Mouse (Mus musculus): ENCODE measurements around the gene Bbs7. TPM values are rescaled to one million over a fixed set of nuclear protein-coding genes. Genes with fewer than 3 reads are reported as not detected.

Bbs7 gene
- total and polyA plus RNA-seq, 2 experiments from 2014 or later = 0.50 to 8.2 TPM

DNA sequence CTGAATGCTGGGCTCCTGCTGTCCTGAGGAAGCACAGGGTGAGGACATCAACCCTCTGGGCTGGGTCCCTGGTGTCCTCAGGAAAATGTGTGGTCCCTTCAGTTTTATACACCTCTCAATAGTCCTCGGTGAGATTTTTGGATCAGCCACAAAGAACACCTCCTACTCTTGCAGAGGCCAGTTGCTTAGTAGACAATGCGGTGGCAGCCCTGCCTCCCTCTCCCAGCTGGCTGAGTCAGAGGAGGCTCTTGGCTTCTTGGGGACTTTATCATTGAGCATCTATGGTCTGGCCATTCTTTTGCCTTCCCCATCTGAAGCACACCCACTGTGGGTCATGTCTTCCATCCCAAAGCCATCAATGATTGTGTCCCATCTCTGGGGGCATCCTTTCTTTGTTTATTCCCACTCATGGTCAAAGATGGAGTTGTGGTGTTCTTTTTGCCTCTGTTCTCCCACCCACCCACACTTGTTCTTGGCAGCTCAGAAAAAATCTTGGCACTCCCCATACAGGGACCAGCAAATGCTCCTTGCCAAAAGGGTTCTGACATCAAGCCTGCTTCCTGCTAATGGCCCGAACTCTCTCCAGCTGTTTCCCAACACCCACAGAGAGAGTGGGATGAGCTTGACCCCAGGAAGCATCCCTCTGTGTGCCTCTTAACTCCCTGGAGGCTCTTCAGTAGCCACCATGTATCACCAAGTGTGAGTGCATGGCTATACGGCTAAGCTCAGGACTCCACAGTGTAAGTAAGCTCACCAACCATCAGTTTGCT lies 75.4 kb downstream of the Bbs7 start:
- WGBS = 61% methylated on average over 4 of the region's 4 CpGs
- TF ChIP-seq EP300 (IDR thresholded peaks at IDR 0.05; ENCODE audit: low read depth) (no peak), CTCF (IDR thresholded peaks at IDR 0.05; ENCODE audit: low read depth) (no peak)
- no peak overlapping the region for H3K27ac ChIP-seq (ENCODE audit: low read depth)
- no peak overlapping the region for H3K4me2 ChIP-seq (ENCODE audit: low read depth, low read length)
- DNase-seq (ENCODE audit: low spot score) = no peak
- H3K9me3 ChIP-seq (replicated peaks; ENCODE audit: control insufficient read depth, low read length) = no peaks in the 10 kb centered on the region
- H3K4me1 ChIP-seq (ENCODE audit: control insufficient read depth, insufficient read depth) = peaks cover 7% of the 10 kb centered on the region; the same call in 1 of the 2 replicates
- H3K36me3 ChIP-seq (replicated peaks; ENCODE audit: control insufficient read depth, insufficient read depth, low read length) = no peaks in the 10 kb centered on the region
- no peak overlapping the region for H3K4me3 ChIP-seq (ENCODE audit: low read depth, low read length)
- no peak for ATAC-seq (ENCODE audit: insufficient read depth, low read depth)
- no peak overlapping the region for H3K9ac ChIP-seq (replicated peaks; ENCODE audit: low read depth, low read length)
- H3K27me3 ChIP-seq (ENCODE audit: control insufficient read depth, insufficient read depth, low read length) = no peaks in the 10 kb centered on the region

- ATAC-seq (ENCODE audit: insufficient read depth, low read depth) = no peak
- Histone ChIP-seq H3K4me3 (ENCODE audit: low read depth, low read length) (no peak overlapping the region), H3K27ac (ENCODE audit: low read depth) (no peak overlapping the region), H3K36me3 (replicated peaks; ENCODE audit: control insufficient read depth, insufficient read depth, low read length) (no peaks in the 10 kb centered on the region), H3K4me2 (ENCODE audit: low read depth, low read length) (no peak overlapping the region), H3K9me3 (replicated peaks; ENCODE audit: control insufficient read depth, low read length) (no peaks in the 10 kb centered on the region), H3K27me3 (ENCODE audit: control insufficient read depth, insufficient read depth, low read length) (no peaks in the 10 kb centered on the region), H3K4me1 (ENCODE audit: control insufficient read depth, insufficient read depth) (peaks cover 23% of the 10 kb centered on the region), H3K9ac (replicated peaks; ENCODE audit: low read depth, low read length) (no peak overlapping the region)
- WGBS = 70% methylated on average over 12 of the region's 12 CpGs
- TF ChIP-seq EP300 (IDR thresholded peaks at IDR 0.05; ENCODE audit: low read depth) (no peak), CTCF (IDR thresholded peaks at IDR 0.05; ENCODE audit: low read depth) (no peak)
- DNase-seq (ENCODE audit: low spot score) = no peak
Measured at GRCm38 (mm10) chr3:36536041-36536440, 77.2 kb downstream of the Bbs7 start.

DNA sequence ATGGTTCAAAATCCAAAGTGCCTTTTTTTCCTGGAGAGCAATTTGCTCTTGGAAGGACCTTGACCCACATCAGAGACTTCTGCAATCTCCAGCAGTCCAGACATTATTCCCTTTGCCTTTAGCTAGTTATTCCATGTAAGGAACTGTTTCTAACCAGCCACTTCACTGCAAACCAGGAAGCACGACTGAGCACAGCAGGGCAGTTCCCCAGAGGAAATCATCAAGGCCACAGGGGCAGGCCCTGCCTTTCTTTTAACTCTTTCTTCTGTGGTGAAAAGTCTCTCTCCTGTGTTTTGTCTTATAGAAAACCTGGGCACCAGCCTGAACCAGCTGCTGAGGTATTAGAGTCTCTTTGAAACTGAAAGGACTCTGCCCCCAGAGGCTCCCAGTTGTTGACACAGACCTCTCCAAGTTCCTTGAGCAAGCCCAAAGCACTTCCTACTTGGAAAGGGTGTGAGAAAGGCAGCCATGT lies 80.0 kb downstream of the Bbs7 start:
- TF ChIP-seq CTCF (IDR thresholded peaks at IDR 0.05; ENCODE audit: low read depth) (no peak), EP300 (IDR thresholded peaks at IDR 0.05; ENCODE audit: low read depth) (no peak)
- Histone ChIP-seq H3K27ac (ENCODE audit: low read depth) (peak overlapping the region; percentile 11), H3K4me1 (ENCODE audit: control insufficient read depth, insufficient read depth) (peaks cover 27% of the 10 kb centered on the region), H3K27me3 (ENCODE audit: control insufficient read depth, insufficient read depth, low read length) (no peaks in the 10 kb centered on the region), H3K4me3 (ENCODE audit: low read depth, low read length) (no peak overlapping the region), H3K36me3 (replicated peaks; ENCODE audit: control insufficient read depth, insufficient read depth, low read length) (no peaks in the 10 kb centered on the region), H3K9ac (replicated peaks; ENCODE audit: low read depth, low read length) (no peak overlapping the region), H3K4me2 (ENCODE audit: low read depth, low read length) (no peak overlapping the region), H3K9me3 (replicated peaks; ENCODE audit: control insufficient read depth, low read length) (no peaks in the 10 kb centered on the region)
- DNase-seq (ENCODE audit: low spot score) (peak; percentile 50), ATAC-seq (ENCODE audit: insufficient read depth, low read depth) (peak; percentile 21; the same call in 1 of the 2 replicates)
- WGBS = 10% methylated on average over 1 of the region's 1 CpGs

GRCm38 (mm10) chr3:36532738-36533137 lies 80.5 kb downstream of the Bbs7 start:
- WGBS = 56% methylated on average over 7 of the region's 7 CpGs
- DNase-seq (ENCODE audit: low spot score) (no peak), ATAC-seq (ENCODE audit: insufficient read depth, low read depth) (no peak)
- H3K27ac ChIP-seq (ENCODE audit: low read depth) = peak overlapping the region; percentile 11
- H3K4me3 ChIP-seq (ENCODE audit: low read depth, low read length) = no peak overlapping the region
- H3K27me3 ChIP-seq (ENCODE audit: control insufficient read depth, insufficient read depth, low read length) = no peaks in the 10 kb centered on the region
- H3K9me3 ChIP-seq (replicated peaks; ENCODE audit: control insufficient read depth, low read length) = no peaks in the 10 kb centered on the region
- H3K4me1 ChIP-seq (ENCODE audit: control insufficient read depth, insufficient read depth) = peaks cover 27% of the 10 kb centered on the region
- H3K4me2 ChIP-seq (ENCODE audit: low read depth, low read length) = no peak overlapping the region; the same call in 1 of the 2 replicates
- H3K9ac ChIP-seq (replicated peaks; ENCODE audit: low read depth, low read length) = no peak overlapping the region
- H3K36me3 ChIP-seq (replicated peaks; ENCODE audit: control insufficient read depth, insufficient read depth, low read length) = no peaks in the 10 kb centered on the region
- TF ChIP-seq CTCF (IDR thresholded peaks at IDR 0.05; ENCODE audit: low read depth) (no peak), EP300 (IDR thresholded peaks at IDR 0.05; ENCODE audit: low read depth) (no peak)

GRCm38 (mm10) chr3:36531979-36532542 lies 81.2 kb downstream of the Bbs7 start:
- Histone ChIP-seq H3K36me3 (replicated peaks; ENCODE audit: control insufficient read depth, insufficient read depth, low read length) (no peaks in the 10 kb centered on the region), H3K4me1 (ENCODE audit: control insufficient read depth, insufficient read depth) (peaks cover 27% of the 10 kb centered on the region), H3K4me3 (ENCODE audit: low read depth, low read length) (peak overlapping the region; percentile 44), H3K9ac (replicated peaks; ENCODE audit: low read depth, low read length) (peak overlapping the region; percentile 50; the same call in 1 of the 2 replicates), H3K27ac (ENCODE audit: low read depth) (peak overlapping the region; percentile 79; the same call in 1 of the 2 replicates), H3K9me3 (replicated peaks; ENCODE audit: control insufficient read depth, low read length) (no peaks in the 10 kb centered on the region), H3K4me2 (ENCODE audit: low read depth, low read length) (peak overlapping the region; percentile 63), H3K27me3 (ENCODE audit: control insufficient read depth, insufficient read depth, low read length) (no peaks in the 10 kb centered on the region)
- ATAC-seq (ENCODE audit: insufficient read depth, low read depth) (no peak), DNase-seq (ENCODE audit: low spot score) (no peak)
- WGBS = 15% methylated on average over 18 of the region's 18 CpGs
- TF ChIP-seq CTCF (IDR thresholded peaks at IDR 0.05; ENCODE audit: low read depth) = no peak
- no peak for TF ChIP-seq EP300 (IDR thresholded peaks at IDR 0.05; ENCODE audit: low read depth)

All from heart, postnatal 0 days (tissue).